Mouse (Mus musculus) hindbrain, embryonic 16.5 days (tissue): ENCODE results near the gene Bsn. TPM values are rescaled to one million over a fixed set of nuclear protein-coding genes. Genes with fewer than 3 reads are reported as not detected.

ENCODE experiments used
- ATAC-seq: fragments of 200-750 bp; cut with Nextera tagmentation; 2 replicates; pipeline ENCODE4 v1.8.0; 2017; ENCODE audit warnings: moderate TSS enrichment, moderate library complexity
- H3K27ac ChIP-seq: fragments of 300-500 bp; sonication (generic); 2 replicates; pipeline ENCODE4 v1.5.1; 2014; ENCODE audit warnings: low read depth, mild to moderate bottlenecking, control low read depth, low read length, moderate library complexity
- H3K27me3 ChIP-seq: fragments of 300-500 bp; sonication (generic); replicated peaks from 2 replicates; pipeline ENCODE4 v1.6.1; 2014; ENCODE audit warnings: low read length; ENCODE audit not compliant: control insufficient read depth, insufficient read depth
- H3K36me3 ChIP-seq: fragments of 300-500 bp; sonication (generic); 2 replicates; pipeline ENCODE4 v1.6.1; 2014; ENCODE audit warnings: mild to moderate bottlenecking, low read length, moderate library complexity, mixed read lengths; ENCODE audit not compliant: control insufficient read depth, insufficient read depth
- H3K4me1 ChIP-seq: fragments of 300-500 bp; sonication (generic); 2 replicates; pipeline ENCODE4 v1.6.1; 2014; ENCODE audit warnings: low read depth, low read length; ENCODE audit not compliant: control insufficient read depth, insufficient read depth
- H3K4me2 ChIP-seq: fragments of 300-500 bp; sonication (generic); 2 replicates; pipeline ENCODE4 v1.6.1; 2014; ENCODE audit warnings: mild to moderate bottlenecking, low read length, control low read depth, moderate library complexity
- H3K4me3 ChIP-seq: fragments of 300-500 bp; sonication (generic); 2 replicates; pipeline ENCODE4 v1.5.1; 2014; ENCODE audit warnings: mild to moderate bottlenecking, low read length, control low read depth, moderate library complexity
- H3K9ac ChIP-seq: fragments of 300-500 bp; sonication (generic); 2 replicates; pipeline ENCODE4 v1.6.1; 2014; ENCODE audit warnings: low read depth, mild to moderate bottlenecking, control low read depth, low read length, moderate library complexity
- H3K9me3 ChIP-seq: fragments of 300-500 bp; sonication (generic); 2 replicates; pipeline ENCODE4 v1.6.1; 2014; ENCODE audit warnings: mild to moderate bottlenecking, low read length, moderate library complexity; ENCODE audit not compliant: control insufficient read depth
- WGBS: fragments of 180-500 bp; shearing (Covaris S2); extraction: QIAGEN DNeasy Blood & Tissue Kit; methylation state at CpG from one replicate; pipeline ENCODE4 v1.1.7; 2014; 5-methylcytosine and 5-hydroxymethylcytosine counted together
- polyA plus RNA-seq: library from polyadenylated mRNA; unstranded; fragments of >200 nt; fragmentation: Nextera tagmentation; extraction: Ambion mirVana; gene quantifications from 2 replicates; pipeline ENCODE4 v1.2.1, GENCODE M21; 2015

Gene Bsn
- polyA plus RNA-seq, 1 experiment from 2014 or later: 9.5 TPM

DNA sequence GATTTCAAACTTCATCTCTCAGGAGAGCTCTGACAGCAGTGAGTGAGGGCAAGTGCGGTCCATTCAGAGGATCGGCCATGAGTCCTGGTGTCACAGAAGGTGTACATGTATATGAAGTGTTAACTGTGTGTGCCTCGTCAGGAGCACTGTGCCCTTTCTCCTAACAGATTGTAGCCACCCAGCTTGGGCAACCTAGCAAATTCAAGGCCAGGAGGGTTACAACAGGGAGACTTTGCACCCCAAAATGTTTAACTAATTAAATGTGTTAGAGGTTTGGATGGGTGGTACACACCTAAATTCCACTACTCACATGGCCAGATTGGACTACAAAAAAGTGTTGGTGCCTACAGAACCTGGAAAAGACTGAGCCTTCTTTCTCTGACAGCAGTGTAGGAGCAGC is 31.4 kb upstream of the Bsn start:
- H3K4me1 ChIP-seq: no peaks in the 10 kb centered on the region
- no peak for ATAC-seq
- no peaks in the 10 kb centered on the region for H3K27me3 ChIP-seq
- H3K4me2 ChIP-seq: no peak overlapping the region
- no peaks in the 10 kb centered on the region for H3K9me3 ChIP-seq
- H3K9ac ChIP-seq: no peak overlapping the region
- H3K4me3 ChIP-seq: no peak overlapping the region
- H3K36me3 ChIP-seq: 0 out of 2 replicates have a peak, but pooled peaks cover 10% of the 10 kb centered on the region
- no peak overlapping the region for H3K27ac ChIP-seq
- 91% methylated on average over 3 of the region's 3 CpGs for WGBS

DNA sequence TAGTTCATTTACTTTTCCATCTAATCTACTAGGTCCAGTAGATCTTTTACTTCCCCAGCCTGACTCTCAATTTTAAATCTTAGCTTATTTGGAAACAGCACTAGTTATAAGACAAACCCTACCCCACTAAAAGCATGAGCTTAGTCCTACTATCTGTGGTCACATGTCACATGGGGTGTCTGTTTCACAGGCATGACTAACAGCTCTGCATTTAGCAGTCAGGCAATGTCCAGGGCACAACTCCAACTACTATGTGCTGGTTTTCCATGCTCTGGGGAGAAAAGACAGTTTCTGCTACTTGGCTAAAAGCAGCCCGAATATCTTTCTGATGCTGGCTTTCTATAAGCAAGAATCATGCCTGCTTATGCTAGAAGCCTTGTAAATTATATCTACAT is 30.2 kb upstream of the Bsn start:
- no peak overlapping the region for H3K27ac ChIP-seq
- WGBS: 71% methylated on average over 1 of the region's 1 CpGs

GRCm38 (mm10) chr9:108219766-108220379 is 29.7 kb upstream of the Bsn start:
- Histone ChIP-seq H3K9me3 (no peaks in the 10 kb centered on the region), H3K4me1 (no peaks in the 10 kb centered on the region), H3K27me3 (no peaks in the 10 kb centered on the region), H3K9ac (no peak overlapping the region), H3K27ac (no peak overlapping the region), H3K36me3 (peaks cover 19% of the 10 kb centered on the region; the same call in 1 of the 2 replicates), H3K4me2 (no peak overlapping the region), H3K4me3 (no peak overlapping the region)
- WGBS: 85% methylated on average over 12 of the region's 12 CpGs
- ATAC-seq: no peak

More for the DNA sequence above, 30.2 kb upstream of the Bsn start:
- H3K4me3 ChIP-seq: no peak overlapping the region
- H3K4me1 ChIP-seq: no peaks in the 10 kb centered on the region
- ATAC-seq: no peak
- 0 out of 2 replicates have a peak, but pooled peaks cover 16% of the 10 kb centered on the region for H3K36me3 ChIP-seq
- H3K27me3 ChIP-seq: no peaks in the 10 kb centered on the region
- no peaks in the 10 kb centered on the region for H3K9me3 ChIP-seq
- no peak overlapping the region for H3K9ac ChIP-seq
- H3K4me2 ChIP-seq: no peak overlapping the region

DNA sequence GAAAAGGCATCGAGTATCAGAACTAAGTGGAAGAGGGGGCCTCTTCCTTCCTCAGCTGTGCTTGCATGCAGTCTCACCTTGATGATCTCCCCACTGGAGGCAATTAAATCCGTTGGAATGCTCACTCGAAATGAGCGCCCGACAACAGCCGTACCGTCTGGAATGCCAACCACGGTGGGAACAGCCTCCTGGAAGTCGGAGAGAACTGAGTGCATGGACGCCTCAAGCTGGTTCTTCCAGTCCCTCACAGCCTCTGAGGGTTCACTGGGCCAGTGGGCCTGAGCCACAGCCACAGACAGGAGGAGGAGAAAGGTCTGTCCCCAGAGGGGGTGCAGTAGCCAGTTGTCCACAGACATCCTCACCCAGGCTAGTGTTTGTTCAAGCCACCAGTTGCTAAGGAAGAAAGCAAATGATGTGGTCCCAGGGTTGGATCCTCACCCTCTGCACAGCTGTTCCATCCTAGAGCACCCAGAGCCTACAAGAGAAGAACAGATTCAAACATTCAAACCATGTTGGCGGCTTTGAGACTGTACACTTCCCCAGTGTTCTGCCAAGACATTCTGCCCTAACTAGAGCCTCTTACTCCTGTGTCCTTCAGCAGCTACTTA is 27.9 kb upstream of the Bsn start:
- peak overlapping the region; percentile 48; the same call in 1 of the 2 replicates for H3K27ac ChIP-seq
- H3K4me1 ChIP-seq: peaks cover 3% of the 10 kb centered on the region
- H3K4me3 ChIP-seq: no peak overlapping the region
- 68% methylated on average over 11 of the region's 11 CpGs for WGBS
- H3K9ac ChIP-seq: no peak overlapping the region
- H3K9me3 ChIP-seq: no peaks in the 10 kb centered on the region
- peaks cover 19% of the 10 kb centered on the region; the same call in 1 of the 2 replicates for H3K36me3 ChIP-seq
- no peak overlapping the region for H3K4me2 ChIP-seq
- ATAC-seq: no peak
- no peaks in the 10 kb centered on the region for H3K27me3 ChIP-seq

DNA sequence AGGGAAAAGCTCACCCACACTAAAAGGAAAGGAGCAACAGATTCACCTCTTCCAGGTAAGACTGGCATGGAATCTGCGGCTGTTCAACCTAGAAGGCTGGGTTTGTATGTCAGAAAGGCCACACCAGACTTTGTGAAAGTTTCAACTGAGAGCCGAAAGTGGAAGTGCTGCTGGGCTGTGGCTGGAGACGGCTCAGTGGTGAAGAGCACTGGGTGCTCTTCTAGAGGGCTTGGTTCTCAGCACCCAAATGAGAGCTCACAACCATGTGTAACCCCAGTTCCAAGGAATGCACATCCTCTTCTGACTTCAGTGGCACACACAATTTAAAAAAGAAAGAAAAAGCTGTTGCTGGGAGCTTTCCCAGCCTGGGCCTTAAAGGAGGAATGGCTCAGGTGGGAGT is 27.2 kb upstream of the Bsn start:
- Histone ChIP-seq H3K9ac (no peak overlapping the region), H3K4me1 (peaks cover 3% of the 10 kb centered on the region), H3K9me3 (no peaks in the 10 kb centered on the region), H3K36me3 (peaks cover 19% of the 10 kb centered on the region; the same call in 1 of the 2 replicates), H3K4me3 (no peak overlapping the region), H3K27ac (no peak overlapping the region), H3K4me2 (no peak overlapping the region), H3K27me3 (no peaks in the 10 kb centered on the region)
- ATAC-seq: no peak
- WGBS: 98% methylated on average over 3 of the region's 3 CpGs

- Histone ChIP-seq H3K4me1 (peaks cover 3% of the 10 kb centered on the region), H3K9me3 (no peaks in the 10 kb centered on the region), H3K27ac (peak overlapping the region; percentile 79), H3K36me3 (peaks cover 32% of the 10 kb centered on the region), H3K4me3 (no peak overlapping the region), H3K4me2 (no peak overlapping the region), H3K27me3 (no peaks in the 10 kb centered on the region), H3K9ac (peak overlapping the region; percentile 17; the same call in 1 of the 2 replicates)
- ATAC-seq: peak; percentile 76
- 4% methylated on average over 7 of the region's 7 CpGs for WGBS
Observed at GRCm38 (mm10) chr9:108213105-108213504, 22.9 kb upstream of the Bsn start.

- Histone ChIP-seq H3K27ac (no peak overlapping the region; the same call in 1 of the 2 replicates), H3K4me3 (no peak overlapping the region), H3K4me2 (no peak overlapping the region), H3K9ac (no peak overlapping the region), H3K27me3 (no peaks in the 10 kb centered on the region), H3K36me3 (peaks cover 33% of the 10 kb centered on the region), H3K9me3 (no peaks in the 10 kb centered on the region), H3K4me1 (peaks cover 3% of the 10 kb centered on the region)
- 68% methylated on average over 2 of the region's 2 CpGs for WGBS
- no peak for ATAC-seq
Observed at GRCm38 (mm10) chr9:108212426-108212825, 22.2 kb upstream of the Bsn start.

DNA sequence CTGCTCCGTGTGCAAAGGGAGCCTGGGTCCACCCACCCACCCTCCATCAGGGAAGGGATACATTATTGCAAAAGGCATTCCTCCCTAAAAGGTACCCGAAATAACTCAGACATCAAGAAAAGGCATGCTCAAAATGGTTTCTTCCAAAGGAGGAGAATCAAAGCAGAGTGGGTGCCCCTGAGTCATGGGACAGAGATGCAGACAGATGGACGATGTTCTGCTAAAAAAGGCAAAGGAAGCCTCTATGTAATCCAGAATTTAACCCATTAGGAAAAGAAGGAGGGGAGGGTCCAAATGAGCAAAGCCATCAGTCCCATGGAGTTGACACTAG is 15.4 kb upstream of the Bsn start:
- Histone ChIP-seq H3K4me3 (no peak overlapping the region), H3K4me1 (peaks cover 14% of the 10 kb centered on the region), H3K27ac (peak overlapping the region; percentile 69), H3K27me3 (no peaks in the 10 kb centered on the region), H3K9ac (no peak overlapping the region), H3K36me3 (peaks cover 26% of the 10 kb centered on the region), H3K4me2 (no peak overlapping the region), H3K9me3 (no peaks in the 10 kb centered on the region)
- ATAC-seq: no peak
- WGBS: 61% methylated on average over 3 of the region's 3 CpGs

DNA sequence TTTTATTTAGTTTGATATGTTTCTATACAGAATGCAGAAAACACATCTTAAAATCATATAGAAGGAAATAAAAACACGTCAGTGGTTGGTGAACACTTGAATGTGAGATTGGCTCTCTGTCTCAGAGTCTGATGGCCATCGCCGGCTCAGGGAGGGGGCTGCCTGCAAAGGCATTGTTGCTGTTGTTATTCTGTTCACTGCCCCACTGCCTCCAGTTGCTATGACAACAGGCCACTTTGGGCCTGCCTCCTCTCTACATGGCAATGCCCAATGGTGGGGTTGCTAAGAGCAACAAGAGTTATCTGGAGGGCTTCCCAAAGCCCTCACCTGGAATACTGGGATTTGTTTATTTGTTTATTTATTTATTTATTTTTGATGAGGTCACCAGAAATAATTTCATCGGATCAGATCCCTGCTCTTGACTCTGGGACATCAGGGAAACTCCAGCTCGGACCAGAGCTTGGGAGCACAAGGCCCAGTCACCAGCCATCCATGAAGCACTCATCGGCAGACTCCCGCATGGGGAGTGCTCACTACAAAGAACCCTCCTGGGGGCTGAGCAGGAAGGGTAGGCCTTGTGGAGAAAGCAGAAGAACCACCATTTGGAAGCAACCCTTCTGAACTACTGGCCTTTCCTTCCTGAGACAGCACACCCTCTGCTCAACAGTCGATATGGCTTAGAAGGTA is 14.8 kb upstream of the Bsn start:
- H3K4me3 ChIP-seq: no peak overlapping the region
- 27% methylated on average over 8 of the region's 8 CpGs for WGBS
- H3K27ac ChIP-seq: peak overlapping the region; percentile 69
- H3K36me3 ChIP-seq: peaks cover 26% of the 10 kb centered on the region
- peaks cover 14% of the 10 kb centered on the region for H3K4me1 ChIP-seq
- no peaks in the 10 kb centered on the region for H3K9me3 ChIP-seq
- ATAC-seq: peak; percentile 76
- H3K27me3 ChIP-seq: no peaks in the 10 kb centered on the region
- no peak overlapping the region for H3K4me2 ChIP-seq
- no peak overlapping the region for H3K9ac ChIP-seq
